Mouse (Mus musculus): Measurements from ENCODE around the gene E2f1. TPM values are rescaled to one million over a fixed set of nuclear protein-coding genes. Genes with fewer than 3 reads are reported as not detected.

Gene E2f1
- total and polyA plus RNA-seq, 3 experiments: 5.1 to 19.6 (median 5.3) TPM

DNA sequence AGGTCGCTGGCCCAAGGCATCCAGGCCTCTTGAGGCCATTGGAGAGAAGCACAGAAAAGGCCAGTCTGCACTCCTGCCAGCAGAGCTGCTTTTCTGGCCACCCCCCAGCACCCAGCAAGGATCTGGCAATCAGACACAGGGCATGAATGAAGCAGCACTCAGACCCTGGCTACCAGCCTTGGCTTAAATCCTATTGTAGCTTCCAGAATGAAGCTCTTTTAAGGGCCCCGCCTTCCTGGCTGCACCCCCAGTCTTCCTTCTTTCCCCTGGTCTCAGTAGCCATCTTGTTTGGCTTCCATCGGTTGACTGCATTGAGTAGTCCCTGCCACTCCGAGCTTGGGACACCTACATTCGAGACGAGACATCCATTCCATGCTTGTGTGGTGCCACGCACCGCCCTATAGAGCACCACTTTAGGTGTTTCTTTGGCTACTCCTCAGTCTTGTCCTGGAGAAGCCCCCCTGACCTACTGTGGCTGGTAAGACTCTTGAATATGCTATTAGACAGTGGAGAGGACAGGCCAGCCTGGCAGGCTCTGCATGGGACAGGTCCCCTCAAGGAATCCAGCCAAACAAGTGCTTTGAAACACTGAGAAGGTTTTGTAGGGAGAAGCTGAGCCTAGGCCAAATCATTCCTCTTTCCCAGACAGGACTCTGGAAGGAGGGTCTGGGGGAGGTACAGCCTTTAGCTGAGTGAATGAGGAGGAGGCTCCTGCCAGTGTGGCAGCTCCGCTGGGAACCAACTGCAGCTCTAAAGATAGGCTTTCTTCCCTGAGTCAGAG is 25.9 kb downstream of the E2f1 start:
- peaks cover 4 to 70% of the 10 kb centered on the region in 2 experiments for H3K36me3 ChIP-seq (replicated peaks in 1 of 2; ENCODE audit: control insufficient read depth in 1 of 2, insufficient read depth in 1 of 2, low read length in 1 of 2)
- TF ChIP-seq MEF2A (IDR thresholded peaks at IDR 0.05; ENCODE audit: borderline replicate concordance, low read depth, low read length): no peak
- no peak for TF ChIP-seq UBTF (IDR thresholded peaks at IDR 0.05; ENCODE audit: low read depth, low read length)
- TF ChIP-seq POLR2A (IDR thresholded peaks at IDR 0.05; ENCODE audit: low read depth, low read length): no peak
- no peak for TF ChIP-seq TCF12 (IDR thresholded peaks at IDR 0.05; ENCODE audit: low read depth, low read length)
- TF ChIP-seq NRF1 (IDR thresholded peaks at IDR 0.05; ENCODE audit: low read depth, low read length): no peak
- H3K4me3 ChIP-seq (replicated peaks in 1 of 3; ENCODE audit: low read depth in 2 of 3, low read length in 2 of 3, poor library complexity in 1 of 3): no peak overlapping the region
- no peak overlapping the region for H3K9ac ChIP-seq (ENCODE audit: insufficient read depth, low read depth)
- no peak for DNase-seq (ENCODE audit: extremely low read depth)
- in situ Hi-C loops (cut with MboI; ENCODE audit: low pct_ligation_motif_present, low pct_unique_long_range_greater_than_20kb, low sequenced_read_pairs) (no loop called here), dilution Hi-C loops (cut with MboI; ENCODE audit: extremely low pct_ligation_motif_present, extremely low pct_unique_long_range_greater_than_20kb, low sequenced_read_pairs) (no loop called here)
- H3K4me2 ChIP-seq (ENCODE audit: insufficient read depth, low read depth, poor library complexity, severe bottlenecking): no peak overlapping the region
- H3K79me2 ChIP-seq (replicated peaks; ENCODE audit: control insufficient read depth, extremely low read depth, insufficient read depth, poor library complexity, severe bottlenecking): no peaks in the 10 kb centered on the region
- H3K9me3 ChIP-seq (replicated peaks; ENCODE audit: low read length): no peaks in the 10 kb centered on the region
- H3K27ac ChIP-seq (ENCODE audit: insufficient read depth, low read depth): no peak overlapping the region
- peaks cover 2 to 22% of the 10 kb centered on the region in 2 experiments for H3K4me1 ChIP-seq (ENCODE audit: control insufficient read depth in 1 of 2, insufficient read depth in 2 of 2)
- no peaks in the 10 kb centered on the region for H3K27me3 ChIP-seq (replicated peaks)

DNA sequence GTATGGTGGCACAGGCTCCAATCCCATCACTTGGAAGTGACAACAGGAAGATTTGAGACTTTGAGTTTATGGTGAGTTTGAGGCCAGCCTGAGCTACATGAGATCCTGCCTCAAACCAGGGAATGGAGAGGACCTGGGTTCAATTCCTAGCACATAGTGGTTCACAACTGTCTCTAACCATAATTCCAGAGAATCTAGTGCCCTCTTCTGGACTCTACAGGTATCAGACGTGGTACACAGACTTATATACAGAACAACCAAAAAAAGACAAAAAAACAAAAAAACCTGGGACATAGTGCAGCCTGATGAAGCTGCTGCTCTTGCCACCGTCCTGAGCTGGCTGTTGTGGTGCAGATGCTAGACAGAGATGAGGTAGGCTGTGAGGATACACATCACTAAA is 28.1 kb downstream of the E2f1 start:
- no peak overlapping the region for H3K27ac ChIP-seq (ENCODE audit: insufficient read depth, low read depth)
- in situ Hi-C loops (cut with MboI; ENCODE audit: low pct_ligation_motif_present, low pct_unique_long_range_greater_than_20kb, low sequenced_read_pairs): no loop called here
- dilution Hi-C loops (cut with MboI; ENCODE audit: extremely low pct_ligation_motif_present, extremely low pct_unique_long_range_greater_than_20kb, low sequenced_read_pairs): no loop called here

DNA sequence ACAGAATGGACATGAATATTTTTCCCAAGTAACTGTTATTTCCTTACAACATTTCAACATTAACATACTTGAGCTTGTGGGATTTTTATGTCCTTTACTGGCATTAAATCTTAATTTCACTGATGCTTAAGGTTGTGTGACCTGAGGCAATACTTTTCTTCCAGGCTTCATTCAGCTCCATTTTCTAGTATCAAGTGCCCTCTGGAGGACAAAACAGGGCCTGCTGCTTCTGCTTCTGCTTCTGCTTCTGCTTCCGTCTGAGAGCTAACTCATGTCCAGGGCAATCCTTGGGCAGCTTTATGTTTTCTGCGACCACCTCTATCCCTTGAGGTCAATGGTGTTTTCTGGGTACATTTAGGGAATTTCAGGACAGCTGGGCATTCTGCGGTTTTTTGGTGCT is 30.0 kb downstream of the E2f1 start:
- H3K79me2 ChIP-seq (replicated peaks; ENCODE audit: control insufficient read depth, extremely low read depth, insufficient read depth, poor library complexity, severe bottlenecking): no peaks in the 10 kb centered on the region
- in situ Hi-C loops (cut with MboI; ENCODE audit: low pct_ligation_motif_present, low pct_unique_long_range_greater_than_20kb, low sequenced_read_pairs) (no loop called here), dilution Hi-C loops (cut with MboI; ENCODE audit: extremely low pct_ligation_motif_present, extremely low pct_unique_long_range_greater_than_20kb, low sequenced_read_pairs) (no loop called here)
- H3K4me2 ChIP-seq (ENCODE audit: insufficient read depth, low read depth, poor library complexity, severe bottlenecking): no peak overlapping the region
- H3K9me3 ChIP-seq (replicated peaks; ENCODE audit: low read length): no peaks in the 10 kb centered on the region
- DNase-seq (ENCODE audit: extremely low read depth): peak; percentile 37
- H3K4me1 ChIP-seq (ENCODE audit: control insufficient read depth in 1 of 2, insufficient read depth in 2 of 2): peaks cover 0 to 10% of the 10 kb centered on the region in 2 experiments; a peak in 2 of 4 replicates
- no peak overlapping the region for H3K4me3 ChIP-seq (replicated peaks in 1 of 3; ENCODE audit: low read depth in 2 of 3, low read length in 2 of 3, poor library complexity in 1 of 3)
- H3K9ac ChIP-seq (ENCODE audit: insufficient read depth, low read depth): no peak overlapping the region
- H3K27me3 ChIP-seq (replicated peaks): no peaks in the 10 kb centered on the region
- TF ChIP-seq USF1 (IDR thresholded peaks at IDR 0.05; ENCODE audit: low read depth, low read length) (no peak), CTCF (conservative IDR thresholded peaks at IDR 0.05 in 1 of 2, IDR thresholded peaks at IDR 0.05 in 1 of 2; ENCODE audit: low read depth in 2 of 2, low read length in 2 of 2) (peak in 1 of 2 experiments; percentile 75; a peak in 3 of 4 replicates), CHD1 (IDR thresholded peaks at IDR 0.05; ENCODE audit: low read depth, low read length) (no peak), SMC3 (IDR thresholded peaks at IDR 0.05; ENCODE audit: low read depth, low read length) (peak; percentile 68), MEF2A (IDR thresholded peaks at IDR 0.05; ENCODE audit: borderline replicate concordance, low read depth, low read length) (no peak), POLR2AphosphoS2 (IDR thresholded peaks at IDR 0.05; ENCODE audit: low read depth, low read length) (0 out of 2 replicates have a peak, but pooled peaks have one; percentile 22), RCOR1 (conservative IDR thresholded peaks at IDR 0.05; ENCODE audit: low read depth, low read length) (no peak), KAT2A (IDR thresholded peaks at IDR 0.05; ENCODE audit: insufficient replicate concordance, low read length) (no peak), RAD21 (IDR thresholded peaks at IDR 0.05; ENCODE audit: low read depth, low read length) (peak; percentile 74)
- H3K27ac ChIP-seq (ENCODE audit: insufficient read depth, low read depth): no peak overlapping the region
- H3K36me3 ChIP-seq (replicated peaks in 1 of 2; ENCODE audit: control insufficient read depth in 1 of 2, insufficient read depth in 1 of 2, low read length in 1 of 2): peaks cover 15 to 81% of the 10 kb centered on the region in 2 experiments

More for the DNA sequence above, 28.1 kb downstream of the E2f1 start:
- Histone ChIP-seq H3K27me3 (replicated peaks) (no peaks in the 10 kb centered on the region), H3K4me3 (replicated peaks in 1 of 3; ENCODE audit: low read depth in 2 of 3, low read length in 2 of 3, poor library complexity in 1 of 3) (no peak overlapping the region), H3K9ac (ENCODE audit: insufficient read depth, low read depth) (no peak overlapping the region), H3K79me2 (replicated peaks; ENCODE audit: control insufficient read depth, extremely low read depth, insufficient read depth, poor library complexity, severe bottlenecking) (no peaks in the 10 kb centered on the region), H3K4me1 (ENCODE audit: control insufficient read depth in 1 of 2, insufficient read depth in 2 of 2) (peaks cover 0 to 14% of the 10 kb centered on the region in 2 experiments; a peak in 2 of 4 replicates), H3K4me2 (ENCODE audit: insufficient read depth, low read depth, poor library complexity, severe bottlenecking) (no peak overlapping the region), H3K9me3 (replicated peaks; ENCODE audit: low read length) (no peaks in the 10 kb centered on the region), H3K36me3 (replicated peaks in 1 of 2; ENCODE audit: control insufficient read depth in 1 of 2, insufficient read depth in 1 of 2, low read length in 1 of 2) (peaks cover 6 to 81% of the 10 kb centered on the region in 2 experiments)
- DNase-seq (ENCODE audit: extremely low read depth): no peak
- peak in 1 of 2 experiments; percentile 35; a peak in 2 of 4 replicates for TF ChIP-seq CTCF (conservative IDR thresholded peaks at IDR 0.05 in 1 of 2, IDR thresholded peaks at IDR 0.05 in 1 of 2; ENCODE audit: low read depth in 2 of 2, low read length in 2 of 2)
- no peak for TF ChIP-seq ZKSCAN1 (IDR thresholded peaks at IDR 0.05; ENCODE audit: borderline replicate concordance, low read depth, low read length)
- TF ChIP-seq USF1 (IDR thresholded peaks at IDR 0.05; ENCODE audit: low read depth, low read length): no peak

All from CH12.LX (cell line).